Mouse (Mus musculus) intestine, postnatal 0 days (tissue): ENCODE data around the gene Cacna1c. TPM values are rescaled to one million over a fixed set of nuclear protein-coding genes. Genes with fewer than 3 reads are reported as not detected.

Experiments used
- ATAC-seq: fragments of 200-750 bp; cut with Nextera tagmentation; 2 replicates; pipeline ENCODE4 v1.8.0; 2017; ENCODE audit warnings: mild to moderate bottlenecking, moderate TSS enrichment, moderate library complexity
- H3K27ac ChIP-seq: fragments of 300-500 bp; sonication (generic); 2 replicates; pipeline ENCODE4 v1.5.1; 2014; ENCODE audit warnings: mild to moderate bottlenecking, low read depth, low read length, moderate library complexity
- H3K27me3 ChIP-seq: fragments of 300-500 bp; sonication (generic); replicated peaks from 2 replicates; pipeline ENCODE4 v1.6.1; 2014; ENCODE audit warnings: low read length, mixed read lengths; ENCODE audit not compliant: control insufficient read depth, insufficient read depth
- H3K36me3 ChIP-seq: fragments of 300-500 bp; sonication (generic); 2 replicates; pipeline ENCODE4 v1.6.1; 2014; ENCODE audit warnings: mild to moderate bottlenecking, moderate library complexity; ENCODE audit not compliant: control insufficient read depth, insufficient read depth
- H3K4me1 ChIP-seq: fragments of 300-500 bp; sonication (generic); replicated peaks from 2 replicates; pipeline ENCODE4 v1.6.1; 2014; ENCODE audit warnings: antibody characterized with exemption, low read length, mixed read lengths; ENCODE audit not compliant: control insufficient read depth, insufficient read depth
- H3K4me2 ChIP-seq: fragments of 300-500 bp; sonication (generic); replicated peaks from 2 replicates; pipeline ENCODE4 v1.6.1; 2014; ENCODE audit warnings: low read depth, mild to moderate bottlenecking, moderate library complexity
- H3K4me3 ChIP-seq: fragments of 300-500 bp; sonication (generic); 2 replicates; pipeline ENCODE4 v1.5.1; 2014; ENCODE audit warnings: low read depth, low read length
- H3K9ac ChIP-seq: fragments of 300-500 bp; sonication (generic); 2 replicates; pipeline ENCODE4 v1.6.1; 2014; ENCODE audit warnings: mild to moderate bottlenecking, low read depth, low read length
- H3K9me3 ChIP-seq: fragments of 300-500 bp; sonication (generic); 2 replicates; pipeline ENCODE4 v1.6.1; 2016; ENCODE audit warnings: mixed run types; ENCODE audit not compliant: control insufficient read depth
- CTCF ChIP-seq: sonication (generic); IDR thresholded peaks from 2 replicates; pipeline ENCODE4 v1.5.1; 2016; ENCODE audit warnings: low read depth, mild to moderate bottlenecking, control low read depth, antibody characterized with exemption, moderate library complexity
- WGBS: fragments of 180-500 bp; shearing (Covaris S2); extraction: QIAGEN DNeasy Blood & Tissue Kit; methylation state at CpG from one replicate; pipeline ENCODE4 v1.1.7; 2014; 5-methylcytosine and 5-hydroxymethylcytosine counted together
- polyA plus RNA-seq: library from polyadenylated mRNA; unstranded; fragments of >200 nt; fragmentation: Nextera tagmentation; extraction: Ambion mirVana; gene quantifications from 2 replicates; pipeline ENCODE4 v1.2.1, GENCODE M21; 2015

Cacna1c gene
- polyA plus RNA-seq, 1 experiment from 2014 or later = 1.2 TPM

DNA sequence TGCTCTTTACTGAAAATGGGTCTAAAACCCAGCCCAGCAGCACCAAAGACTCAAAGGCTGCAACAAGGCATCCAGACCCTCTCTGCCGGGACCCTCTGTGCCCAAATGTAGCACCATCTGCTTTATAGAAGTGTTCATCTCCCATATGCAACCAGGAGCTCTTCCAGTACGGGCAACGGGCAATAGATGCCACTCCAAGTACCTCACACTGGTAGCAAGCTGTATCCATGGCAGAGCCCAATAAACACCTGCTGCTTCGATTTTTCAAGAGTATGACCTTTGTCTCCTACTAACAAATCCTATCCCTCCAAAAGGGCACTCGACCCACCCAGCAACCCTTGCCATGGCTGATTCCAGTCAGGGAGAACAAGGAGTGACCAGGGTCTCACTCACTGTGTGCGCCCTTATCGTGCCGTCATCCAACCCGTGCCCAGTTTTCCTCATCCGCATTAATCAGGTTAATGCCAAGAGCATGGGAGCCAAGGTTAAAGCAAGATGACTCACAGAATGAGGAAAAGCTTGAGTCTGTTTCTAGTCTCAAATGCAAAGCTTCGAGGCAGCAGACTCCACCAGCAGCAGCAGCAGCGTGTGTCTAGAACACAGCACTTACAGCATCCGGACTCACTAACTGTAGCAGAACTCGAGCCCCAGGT is 122.7 kb downstream of the Cacna1c start:
- no peak overlapping the region for H3K9ac ChIP-seq
- no peak for TF ChIP-seq CTCF
- H3K4me2 ChIP-seq = no peak overlapping the region
- H3K9me3 ChIP-seq = no peaks in the 10 kb centered on the region
- H3K4me1 ChIP-seq = no peaks in the 10 kb centered on the region
- ATAC-seq = no peak
- H3K27ac ChIP-seq = no peak overlapping the region
- H3K36me3 ChIP-seq = no peaks in the 10 kb centered on the region
- 83% methylated on average over 14 of the region's 14 CpGs for WGBS
- H3K4me3 ChIP-seq = no peak overlapping the region
- H3K27me3 ChIP-seq = no peaks in the 10 kb centered on the region

DNA sequence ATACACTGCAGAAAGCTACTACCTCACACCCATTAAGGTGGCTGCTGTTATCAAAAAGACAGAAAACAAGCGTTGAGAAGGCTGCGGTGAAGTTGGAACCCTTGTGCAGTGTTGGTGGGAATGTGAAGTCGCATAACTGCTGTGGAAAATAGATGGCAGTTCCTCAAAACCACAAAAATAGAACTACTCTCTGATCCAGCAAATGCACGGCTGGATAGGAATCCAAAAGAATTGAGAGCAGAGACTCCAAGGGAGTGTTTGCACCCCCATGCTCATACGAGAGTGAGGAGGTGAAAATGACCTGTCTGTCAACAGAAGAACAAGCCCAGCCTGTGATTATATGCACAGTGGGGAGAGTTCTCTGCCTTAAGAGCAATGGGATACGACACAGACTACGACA is 123.4 kb downstream of the Cacna1c start:
- TF ChIP-seq CTCF = no peak
- Histone ChIP-seq H3K27me3 (no peaks in the 10 kb centered on the region), H3K4me1 (no peaks in the 10 kb centered on the region), H3K36me3 (no peaks in the 10 kb centered on the region), H3K4me2 (no peak overlapping the region), H3K9ac (no peak overlapping the region), H3K9me3 (no peaks in the 10 kb centered on the region), H3K4me3 (no peak overlapping the region), H3K27ac (no peak overlapping the region)
- 63% methylated on average over 7 of the region's 7 CpGs for WGBS
- ATAC-seq = no peak

GRCm38 (mm10) chr6:119070771-119071170 is 125.4 kb downstream of the Cacna1c start:
- TF ChIP-seq CTCF = no peak
- H3K4me3 ChIP-seq = no peak overlapping the region
- H3K4me2 ChIP-seq = no peak overlapping the region
- ATAC-seq = no peak
- H3K9ac ChIP-seq = no peak overlapping the region
- no peaks in the 10 kb centered on the region for H3K9me3 ChIP-seq
- no peaks in the 10 kb centered on the region for H3K36me3 ChIP-seq
- no peaks in the 10 kb centered on the region for H3K27me3 ChIP-seq
- 84% methylated on average over 4 of the region's 4 CpGs for whole genome bisulfite sequencing
- no peaks in the 10 kb centered on the region for H3K4me1 ChIP-seq
- no peak overlapping the region for H3K27ac ChIP-seq

DNA sequence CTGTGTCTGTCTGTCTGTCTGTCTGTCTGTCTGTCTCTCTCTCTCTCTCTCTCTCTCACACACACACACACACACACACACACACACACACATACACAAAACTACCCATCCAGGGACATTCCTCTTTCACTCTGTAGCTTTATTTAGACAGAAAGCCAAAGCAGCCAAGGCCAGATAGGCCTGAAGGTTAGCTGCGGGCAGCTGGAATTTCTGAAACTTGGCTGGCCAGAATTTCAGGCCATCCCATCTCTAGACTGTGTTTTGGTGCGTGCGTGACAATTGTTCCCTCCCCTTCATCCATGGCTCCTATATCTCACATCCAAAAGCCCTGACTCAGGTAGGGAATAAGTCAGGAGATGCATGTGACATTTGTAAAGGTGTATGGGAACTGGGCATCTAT is 125.9 kb downstream of the Cacna1c start:
- Histone ChIP-seq H3K9me3 (no peaks in the 10 kb centered on the region), H3K4me2 (no peak overlapping the region), H3K4me1 (no peaks in the 10 kb centered on the region), H3K9ac (no peak overlapping the region), H3K36me3 (no peaks in the 10 kb centered on the region), H3K4me3 (no peak overlapping the region), H3K27ac (no peak overlapping the region), H3K27me3 (no peaks in the 10 kb centered on the region)
- no peak for TF ChIP-seq CTCF
- 89% methylated on average over 3 of the region's 3 CpGs for WGBS
- ATAC-seq = no peak

GRCm38 (mm10) chr6:119069145-119069544 is 127.1 kb downstream of the Cacna1c start:
- TF ChIP-seq CTCF = no peak
- ATAC-seq = no peak
- no peaks in the 10 kb centered on the region for H3K27me3 ChIP-seq
- no peaks in the 10 kb centered on the region for H3K36me3 ChIP-seq
- no peak overlapping the region for H3K27ac ChIP-seq
- 78% methylated on average over 5 of the region's 5 CpGs for WGBS
- no peak overlapping the region for H3K4me2 ChIP-seq
- no peaks in the 10 kb centered on the region for H3K4me1 ChIP-seq
- H3K9me3 ChIP-seq = no peaks in the 10 kb centered on the region
- no peak overlapping the region for H3K4me3 ChIP-seq
- H3K9ac ChIP-seq = no peak overlapping the region

GRCm38 (mm10) chr6:119068650-119069049 is 127.6 kb downstream of the Cacna1c start:
- WGBS = 66% methylated on average over 4 of the region's 4 CpGs
- ATAC-seq = no peak
- Histone ChIP-seq H3K9me3 (no peaks in the 10 kb centered on the region), H3K36me3 (no peaks in the 10 kb centered on the region), H3K4me3 (no peak overlapping the region), H3K4me2 (no peak overlapping the region), H3K9ac (no peak overlapping the region), H3K27ac (no peak overlapping the region), H3K4me1 (no peaks in the 10 kb centered on the region), H3K27me3 (no peaks in the 10 kb centered on the region)
- no peak for TF ChIP-seq CTCF

- no peak overlapping the region for H3K27ac ChIP-seq
- H3K9me3 ChIP-seq = no peaks in the 10 kb centered on the region
- no peaks in the 10 kb centered on the region for H3K27me3 ChIP-seq
- H3K4me1 ChIP-seq = no peaks in the 10 kb centered on the region
- 60% methylated on average over 5 of the region's 5 CpGs for WGBS
- ATAC-seq = no peak
- no peak overlapping the region for H3K4me3 ChIP-seq
- no peak overlapping the region for H3K9ac ChIP-seq
- no peaks in the 10 kb centered on the region for H3K36me3 ChIP-seq
- no peak overlapping the region for H3K4me2 ChIP-seq
- TF ChIP-seq CTCF = no peak
Observed at GRCm38 (mm10) chr6:119064961-119065360, 131.3 kb downstream of the Cacna1c start.
